Mouse (Mus musculus) limb, embryonic 10.5 days (tissue): ENCODE data around the gene Kctd20. TPM values are rescaled to one million over a fixed set of nuclear protein-coding genes. Genes with fewer than 3 reads are reported as not detected.

Experiments used
- DNase-seq: peaks from one replicate; pipeline ENCODE4 v3.0.0-alpha.2; 2017; ENCODE audit warnings: low spot score
- H3K27ac ChIP-seq: fragments of 300-500 bp; sonication (generic); 2 replicates; pipeline ENCODE4 v1.5.1; 2016; ENCODE audit warnings: mild to moderate bottlenecking
- H3K27me3 ChIP-seq: fragments of 300-500 bp; sonication (generic); 2 replicates; pipeline ENCODE4 v1.6.1; 2016; ENCODE audit warnings: low read depth, mild to moderate bottlenecking; ENCODE audit not compliant: poor library complexity, severe bottlenecking
- H3K36me3 ChIP-seq: fragments of 300-500 bp; sonication (generic); 2 replicates; pipeline ENCODE4 v1.6.1; 2016; ENCODE audit warnings: mild to moderate bottlenecking, moderate library complexity
- H3K4me1 ChIP-seq: fragments of 300-500 bp; sonication (generic); 2 replicates; pipeline ENCODE4 v1.6.1; 2016
- H3K4me3 ChIP-seq: fragments of 300-500 bp; sonication (generic); 2 replicates; pipeline ENCODE4 v1.5.1; 2016; ENCODE audit warnings: mild to moderate bottlenecking, moderate library complexity
- H3K9me3 ChIP-seq: fragments of 300-500 bp; sonication (generic); replicated peaks from 2 replicates; pipeline ENCODE4 v1.6.1; 2016; ENCODE audit warnings: mild to moderate bottlenecking
- WGBS: fragments of 180-500 bp; shearing (Covaris S2); methylation state at CpG from one replicate; pipeline ENCODE4 v1.1.7; 2016; 5-methylcytosine and 5-hydroxymethylcytosine counted together
- polyA plus RNA-seq: library from polyadenylated mRNA; unstranded; fragments of >200 nt; fragmentation: Nextera tagmentation; extraction: Ambion mirVana; gene quantifications from 2 replicates; pipeline ENCODE4 v1.2.1, GENCODE M21; 2016

The Kctd20 gene
- polyA plus RNA-seq, 1 experiment from 2014 or later: 129 TPM

- H3K4me1 ChIP-seq: 0 out of 2 replicates have a peak, but pooled peaks cover 4% of the 10 kb centered on the region
- H3K27ac ChIP-seq: no peak overlapping the region
- H3K9me3 ChIP-seq: no peaks in the 10 kb centered on the region
- DNase-seq: no peak
- 87% methylated on average over 6 of the region's 6 CpGs for WGBS
- H3K36me3 ChIP-seq: peaks cover 74% of the 10 kb centered on the region
- no peak overlapping the region for H3K4me3 ChIP-seq
- no peaks in the 10 kb centered on the region for H3K27me3 ChIP-seq
Observed at GRCm38 (mm10) chr17:29000465-29000864, 48.7 kb downstream of the Kctd20 start.

GRCm38 (mm10) chr17:29003740-29004139 is 52.0 kb downstream of the Kctd20 start:
- WGBS: 77% methylated on average over 1 of the region's 1 CpGs
- H3K36me3 ChIP-seq: peaks cover 50% of the 10 kb centered on the region
- H3K9me3 ChIP-seq: no peaks in the 10 kb centered on the region
- H3K4me3 ChIP-seq: no peak overlapping the region
- no peak for DNase-seq
- no peak overlapping the region for H3K27ac ChIP-seq
- no peaks in the 10 kb centered on the region for H3K27me3 ChIP-seq
- peaks cover 24% of the 10 kb centered on the region for H3K4me1 ChIP-seq

- H3K27me3 ChIP-seq: no peaks in the 10 kb centered on the region
- peaks cover 37% of the 10 kb centered on the region for H3K36me3 ChIP-seq
- H3K27ac ChIP-seq: no peak overlapping the region
- H3K9me3 ChIP-seq: no peaks in the 10 kb centered on the region
- no peak for DNase-seq
- no peak overlapping the region for H3K4me3 ChIP-seq
- WGBS: 95% methylated on average over 3 of the region's 3 CpGs
- H3K4me1 ChIP-seq: peaks cover 24% of the 10 kb centered on the region
Observed at GRCm38 (mm10) chr17:29005002-29005401, 53.3 kb downstream of the Kctd20 start.

- peak overlapping the region; percentile 95 for H3K27ac ChIP-seq
- DNase-seq: no peak
- peaks cover 20% of the 10 kb centered on the region for H3K36me3 ChIP-seq
- no peaks in the 10 kb centered on the region for H3K9me3 ChIP-seq
- WGBS: 12% methylated on average over 7 of the region's 7 CpGs
- H3K27me3 ChIP-seq: no peaks in the 10 kb centered on the region
- H3K4me1 ChIP-seq: peaks cover 24% of the 10 kb centered on the region
- H3K4me3 ChIP-seq: peak overlapping the region; percentile 96
Observed at GRCm38 (mm10) chr17:29006812-29007211, 55.1 kb downstream of the Kctd20 start.

GRCm38 (mm10) chr17:29007243-29007640 is 55.5 kb downstream of the Kctd20 start:
- Histone ChIP-seq H3K27ac (peak overlapping the region; percentile 95), H3K27me3 (no peaks in the 10 kb centered on the region), H3K4me3 (peak overlapping the region; percentile 96), H3K4me1 (peaks cover 24% of the 10 kb centered on the region), H3K9me3 (no peaks in the 10 kb centered on the region), H3K36me3 (peaks cover 20% of the 10 kb centered on the region)
- DNase-seq: no peak
- under 1% methylated on average over 19 of the region's 19 CpGs for WGBS

GRCm38 (mm10) chr17:29007641-29008325 is 56.0 kb downstream of the Kctd20 start, which contains the start of gene Stk38:
TSS of gene Stk38 (minus strand) at chr17:29007995.
- Histone ChIP-seq H3K4me1 (peaks cover 24% of the 10 kb centered on the region), H3K4me3 (peak within 1 kb of the TSS; percentile 96), H3K36me3 (peaks cover 16% of the 10 kb centered on the region), H3K9me3 (no peaks in the 10 kb centered on the region), H3K27ac (peak within 1 kb of the TSS; percentile 95), H3K27me3 (no peaks in the 10 kb centered on the region)
- WGBS: under 1% methylated on average over 65 of the region's 65 CpGs
- peak; percentile 97 for DNase-seq

GRCm38 (mm10) chr17:29008326-29008650 is 56.5 kb downstream of the Kctd20 start:
- peaks cover 24% of the 10 kb centered on the region for H3K4me1 ChIP-seq
- peak; percentile 36 for DNase-seq
- peak overlapping the region; percentile 96 for H3K4me3 ChIP-seq
- peak overlapping the region; percentile 95 for H3K27ac ChIP-seq
- H3K9me3 ChIP-seq: no peaks in the 10 kb centered on the region
- WGBS: 19% methylated on average over 8 of the region's 8 CpGs
- no peaks in the 10 kb centered on the region for H3K27me3 ChIP-seq
- H3K36me3 ChIP-seq: peaks cover 14% of the 10 kb centered on the region

- Histone ChIP-seq H3K27me3 (no peaks in the 10 kb centered on the region), H3K4me3 (no peak overlapping the region), H3K36me3 (peaks cover 13% of the 10 kb centered on the region), H3K27ac (no peak overlapping the region), H3K4me1 (peaks cover 26% of the 10 kb centered on the region), H3K9me3 (no peaks in the 10 kb centered on the region)
- 88% methylated on average over 4 of the region's 4 CpGs for WGBS
- no peak for DNase-seq
Observed at GRCm38 (mm10) chr17:29009181-29009580, 57.4 kb downstream of the Kctd20 start.

GRCm38 (mm10) chr17:29014235-29014634 is 62.5 kb downstream of the Kctd20 start:
- no peaks in the 10 kb centered on the region for H3K9me3 ChIP-seq
- H3K4me3 ChIP-seq: no peak overlapping the region
- DNase-seq: no peak
- H3K27ac ChIP-seq: no peak overlapping the region
- H3K4me1 ChIP-seq: peaks cover 16% of the 10 kb centered on the region
- no peaks in the 10 kb centered on the region for H3K36me3 ChIP-seq
- H3K27me3 ChIP-seq: no peaks in the 10 kb centered on the region

GRCm38 (mm10) chr17:29015638-29016037 is 63.9 kb downstream of the Kctd20 start:
- DNase-seq: peak; percentile 60
- Histone ChIP-seq H3K9me3 (no peaks in the 10 kb centered on the region), H3K4me3 (no peak overlapping the region), H3K36me3 (no peaks in the 10 kb centered on the region), H3K27me3 (no peaks in the 10 kb centered on the region), H3K27ac (no peak overlapping the region), H3K4me1 (peaks cover 20% of the 10 kb centered on the region)
- 25% methylated on average over 2 of the region's 2 CpGs for WGBS

GRCm38 (mm10) chr17:29016705-29017104 is 65.0 kb downstream of the Kctd20 start:
- no peak overlapping the region for H3K4me3 ChIP-seq
- H3K36me3 ChIP-seq: no peaks in the 10 kb centered on the region
- no peaks in the 10 kb centered on the region for H3K9me3 ChIP-seq
- H3K27ac ChIP-seq: no peak overlapping the region
- 90% methylated on average over 4 of the region's 4 CpGs for WGBS
- no peaks in the 10 kb centered on the region for H3K27me3 ChIP-seq
- H3K4me1 ChIP-seq: peaks cover 20% of the 10 kb centered on the region
- no peak for DNase-seq

- Histone ChIP-seq H3K9me3 (no peaks in the 10 kb centered on the region), H3K27me3 (no peaks in the 10 kb centered on the region), H3K27ac (no peak overlapping the region), H3K4me3 (no peak overlapping the region), H3K36me3 (no peaks in the 10 kb centered on the region), H3K4me1 (peaks cover 20% of the 10 kb centered on the region)
- 54% methylated on average over 11 of the region's 11 CpGs for WGBS
- DNase-seq: peak; percentile 62
Observed at GRCm38 (mm10) chr17:29018292-29018984, 66.7 kb downstream of the Kctd20 start.
